Mouse (Mus musculus) A20 (cell line): Measurements from ENCODE around the gene Commd9.
A peak's percentile ranks its signal among the peaks of the same experiment; 100 is the strongest.

Source experiments
- DNase-seq: peaks from one replicate; pipeline ENCODE4 v3.0.0-alpha.2; 2011; ENCODE audit warnings: low read depth, low spot score

Commd9 gene

DNA sequence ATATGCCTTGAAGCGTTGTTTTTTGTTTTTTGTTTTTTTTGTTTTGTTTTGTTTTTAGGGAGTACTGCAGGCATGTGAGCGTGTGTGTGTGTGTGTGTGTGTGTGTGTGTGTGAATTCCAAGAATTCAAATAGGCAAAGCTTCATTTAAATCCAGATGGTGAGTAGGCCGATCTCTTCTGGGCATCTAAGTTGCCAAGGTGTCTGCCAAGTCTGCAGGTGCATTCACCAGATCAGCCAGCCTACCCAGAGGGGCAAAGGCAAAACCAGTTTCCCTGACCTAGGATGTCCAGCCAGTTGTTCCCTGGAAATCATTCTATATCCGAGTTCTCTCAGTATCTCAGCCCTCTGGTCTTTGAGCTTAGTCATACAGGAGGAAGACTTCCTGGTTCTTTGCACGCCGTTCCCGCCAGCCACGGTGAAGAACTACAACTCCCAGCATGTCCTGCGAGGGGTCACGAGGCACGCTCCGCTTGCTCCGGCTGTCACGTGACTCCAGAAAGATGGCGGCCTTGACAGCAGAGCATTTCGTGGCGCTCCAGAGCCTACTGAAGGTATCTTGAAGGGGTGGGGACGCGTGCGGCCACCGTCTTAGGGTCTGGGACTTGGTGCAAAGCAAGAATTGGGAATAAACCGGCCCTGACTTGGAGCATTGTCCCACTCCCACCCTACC, at the start of gene Commd9:
Commd9 (plus strand) TSS at position 480 of the 671 bp plus-strand sequence.
- peak; percentile 94 for DNase-seq

DNA sequence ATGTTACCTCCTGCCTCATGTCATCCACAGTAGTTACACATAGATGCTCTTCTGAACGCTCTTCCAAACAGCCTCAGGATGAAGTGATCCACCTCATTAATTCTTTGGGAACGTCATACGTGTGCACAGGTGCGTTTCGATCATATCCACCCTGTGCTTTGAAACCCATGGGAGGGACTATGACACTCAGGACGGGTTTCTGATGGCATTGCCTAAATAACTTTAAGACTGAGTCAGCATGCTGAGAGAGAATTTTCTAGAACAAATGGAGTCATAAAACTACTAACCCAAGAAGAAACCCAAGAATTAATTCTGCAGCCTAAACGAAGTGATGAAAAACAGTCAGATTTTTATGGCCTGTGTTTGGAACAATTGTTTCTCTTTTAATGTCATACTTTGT, 43.3 kb upstream of the Commd9 start:
- DNase-seq: no peak

DNA sequence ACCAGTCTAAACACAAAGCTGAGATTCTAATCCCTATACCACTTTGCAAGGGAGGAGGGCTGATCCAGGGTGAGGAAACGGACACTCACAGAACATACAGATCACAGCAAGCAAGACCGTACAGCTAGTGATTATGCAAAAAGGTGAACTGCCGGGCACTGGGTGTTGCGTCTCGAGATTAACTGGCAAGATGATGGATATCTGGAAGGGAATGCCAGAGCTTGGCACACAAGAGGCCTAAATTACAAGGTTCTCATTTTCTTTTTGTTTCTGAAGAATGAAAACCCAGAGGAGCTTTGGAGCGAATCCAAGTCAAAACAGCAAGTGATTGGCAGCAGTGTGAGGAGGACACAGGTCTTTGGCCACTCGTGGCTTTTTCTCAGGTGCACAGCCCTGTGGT, 31.3 kb upstream of the Commd9 start:
- DNase-seq: no peak

DNA sequence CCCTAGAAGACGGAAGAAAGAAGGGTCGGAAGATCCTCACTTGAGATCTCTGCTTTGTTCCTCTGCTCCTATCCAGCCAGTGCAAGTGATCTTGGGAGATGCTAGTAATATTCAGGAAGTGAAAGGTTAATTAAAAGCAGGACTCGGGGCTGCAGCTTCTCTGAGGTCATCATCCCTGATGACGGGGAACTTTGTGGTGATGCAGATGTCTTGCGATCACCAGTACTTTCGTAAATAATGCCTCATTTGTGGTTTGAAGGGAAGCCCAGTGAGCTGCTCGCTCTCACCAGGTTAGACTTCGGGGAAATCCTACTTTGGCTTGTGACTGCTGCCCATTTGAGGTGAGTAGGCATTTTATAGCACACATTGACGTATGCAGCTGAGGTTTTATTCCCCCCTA, 29.9 kb upstream of the Commd9 start:
- peak; percentile 16 for DNase-seq

DNA sequence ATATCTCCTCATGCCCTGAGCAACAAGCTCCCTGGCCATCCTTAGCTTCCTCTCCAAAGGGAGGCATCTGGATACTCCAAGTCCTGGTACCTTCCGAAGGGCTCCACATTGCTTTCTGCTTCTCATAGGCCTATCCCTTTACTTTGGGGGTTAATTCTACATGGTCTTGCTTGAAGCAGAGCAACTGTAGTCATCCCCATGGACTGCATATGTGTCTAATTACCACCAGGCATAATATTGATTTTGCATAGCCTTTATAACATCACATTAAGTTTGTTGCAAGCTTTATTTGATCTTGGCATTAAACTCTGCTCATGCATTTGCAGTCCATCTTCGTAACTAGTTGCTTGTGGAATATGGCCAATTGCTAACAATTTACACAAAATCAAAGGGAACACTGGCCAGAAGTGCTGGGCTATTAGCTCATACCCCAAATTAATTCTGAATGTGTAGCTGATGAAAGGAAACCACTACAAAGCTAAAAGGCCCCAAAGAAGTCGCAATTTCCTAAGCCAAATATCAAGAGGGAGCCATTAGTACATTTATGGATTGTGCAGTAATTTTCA, 25.0 kb upstream of the Commd9 start:
- no peak for DNase-seq

DNA sequence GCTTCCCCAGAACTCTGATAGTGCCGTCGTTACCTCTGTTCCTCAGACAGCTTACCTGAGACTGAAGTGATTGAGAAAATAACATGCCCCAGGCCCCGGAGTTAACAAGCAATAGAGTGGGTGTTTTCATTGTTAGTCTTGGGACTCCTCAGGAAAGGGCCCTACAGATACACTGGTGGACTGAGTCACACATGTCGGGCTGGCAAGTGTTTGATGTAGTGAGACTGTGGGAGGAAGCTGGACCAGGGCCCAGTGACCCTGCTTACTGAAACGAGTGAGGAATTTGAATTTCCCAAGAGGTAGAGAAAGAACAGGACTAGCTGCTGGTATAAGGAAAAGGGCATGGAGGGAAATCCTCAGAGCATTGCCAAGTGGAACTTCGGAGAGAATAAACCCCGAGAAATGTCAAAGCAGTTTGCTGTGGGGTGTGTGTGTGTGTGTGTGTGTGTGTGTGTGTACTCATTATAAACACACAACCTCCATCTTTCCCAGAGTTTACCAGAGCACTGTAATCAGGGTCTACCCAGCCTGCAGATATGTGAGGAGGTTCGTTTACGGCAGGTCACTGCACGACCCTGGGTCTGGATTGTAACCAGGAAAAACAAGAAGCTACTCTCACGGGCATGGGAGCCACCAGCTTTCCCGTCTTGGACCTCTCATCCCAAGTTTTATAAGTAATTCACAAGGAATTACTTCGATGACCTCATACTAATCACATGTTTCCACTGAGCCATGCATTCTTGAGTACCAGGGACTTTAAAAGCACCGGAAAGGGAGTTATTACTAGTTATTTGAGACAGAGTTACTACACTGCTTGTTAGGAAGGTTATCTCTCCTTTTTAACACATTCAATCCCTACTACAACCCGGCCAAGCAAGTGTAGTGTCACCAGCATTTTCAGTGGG, 23.6 kb upstream of the Commd9 start:
- DNase-seq: no peak

DNA sequence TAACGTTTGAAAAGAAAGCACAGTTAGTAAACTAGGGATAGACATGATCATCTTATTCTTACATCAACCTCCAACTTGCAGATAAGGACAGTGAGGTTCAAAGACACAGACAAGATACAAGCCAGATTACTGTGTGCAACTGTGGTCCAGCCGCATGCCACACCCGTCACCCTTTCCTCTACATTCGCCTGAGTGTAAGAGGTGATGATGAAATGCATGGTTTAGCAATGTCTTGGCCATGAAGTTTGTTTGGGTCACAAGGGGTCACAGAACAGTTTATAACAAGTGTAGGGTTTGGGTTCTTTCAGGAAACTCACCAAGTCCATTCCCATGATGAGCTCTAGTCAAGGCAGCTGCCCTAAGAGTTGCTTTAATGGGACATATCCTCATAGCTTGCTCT, 17.4 kb upstream of the Commd9 start:
- DNase-seq: no peak

DNA sequence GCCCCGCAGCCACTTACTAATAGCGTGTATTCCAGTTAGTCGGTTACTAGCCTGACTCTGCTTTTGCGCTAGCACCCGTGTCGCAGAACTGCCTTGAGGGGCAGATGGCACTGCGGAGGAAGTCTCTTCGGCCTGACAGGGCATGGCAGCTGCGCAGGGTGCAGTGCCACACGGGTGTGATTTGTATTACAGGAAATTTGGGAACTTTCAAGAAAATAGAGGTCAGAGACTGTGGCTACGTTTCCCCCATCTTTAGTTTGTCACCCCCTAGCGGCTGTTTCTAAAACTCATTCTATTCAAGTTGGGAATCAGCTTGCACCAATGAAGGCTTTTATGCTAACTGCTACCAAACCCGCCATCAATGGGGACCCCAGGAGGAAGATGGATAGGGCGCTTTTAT, 14.9 kb upstream of the Commd9 start:
- peak; percentile 66 for DNase-seq

DNA sequence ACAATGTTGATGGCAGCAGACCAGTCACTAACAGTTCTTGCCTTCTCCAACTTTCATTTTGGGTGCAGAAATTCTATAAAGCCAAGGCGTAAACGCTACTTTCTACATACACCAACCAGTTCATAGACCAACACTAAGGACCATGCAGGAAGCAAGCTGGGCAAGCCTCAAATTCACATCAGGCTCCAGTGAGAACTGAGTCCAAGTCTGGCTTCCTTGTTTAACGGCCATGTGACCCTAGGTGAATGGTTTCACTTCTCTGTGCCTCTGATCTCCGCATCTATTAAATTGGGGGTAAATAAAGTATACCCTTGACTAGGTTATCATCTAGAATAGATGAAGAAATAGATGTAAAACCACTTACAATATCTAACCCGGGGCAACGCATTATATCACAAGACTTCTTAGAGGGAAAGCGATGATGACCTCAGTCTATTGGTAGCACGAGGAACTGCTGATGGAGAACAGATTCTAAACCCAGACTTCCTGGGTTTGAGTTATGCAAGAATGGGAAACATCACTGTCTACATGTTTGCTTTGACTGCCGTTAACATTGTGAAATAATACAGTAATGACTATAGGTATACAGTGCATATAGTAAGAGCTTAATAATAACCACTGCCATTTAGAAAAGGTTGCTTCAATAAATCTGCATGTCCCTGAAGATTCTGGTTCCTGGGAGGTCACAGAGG, 4.4 kb upstream of the Commd9 start:
- DNase-seq: peak; percentile 27

DNA sequence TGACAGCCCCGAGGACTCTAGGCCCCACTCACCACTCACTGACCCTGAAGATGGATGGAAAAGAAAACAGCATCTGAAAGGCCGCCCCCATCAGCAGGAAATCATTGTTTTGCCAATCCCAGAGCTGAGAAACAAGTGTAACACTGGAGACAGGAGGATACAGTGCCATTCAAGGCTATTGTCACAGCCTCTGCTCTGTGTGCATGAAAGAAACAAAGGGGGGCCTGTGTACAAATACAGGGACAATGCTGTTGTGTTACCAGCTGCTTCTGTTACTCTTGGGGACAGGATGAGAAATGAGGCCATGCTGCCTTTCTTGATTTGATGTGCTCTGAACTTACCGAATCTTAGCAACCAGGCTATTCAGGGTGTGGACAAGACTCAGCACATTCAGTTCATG, 3.0 kb upstream of the Commd9 start, which contains the start of gene Prr5l:
Prr5l (minus strand) TSS at position 30 of the 400 bp plus-strand sequence.
- no peak for DNase-seq

DNA sequence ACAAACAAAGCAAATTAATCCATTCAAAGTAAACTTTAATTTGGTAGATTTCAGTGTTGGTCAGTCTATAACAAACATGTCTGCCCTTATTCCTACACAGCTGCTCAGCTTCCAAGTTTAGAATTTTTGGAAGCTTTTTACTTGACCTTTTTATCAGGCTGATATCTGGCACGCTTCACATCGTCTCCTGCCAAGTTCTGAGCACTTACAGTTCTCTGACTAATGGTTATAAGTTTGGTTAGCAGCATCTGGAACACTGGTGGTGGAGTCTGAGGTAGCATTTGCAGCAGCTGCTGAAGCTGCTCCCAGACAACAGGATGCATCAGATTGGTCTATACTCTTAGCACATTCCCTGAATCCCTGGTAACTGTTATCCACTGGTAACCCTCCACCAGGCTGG, 1.8 kb upstream of the Commd9 start:
- no peak for DNase-seq

DNA sequence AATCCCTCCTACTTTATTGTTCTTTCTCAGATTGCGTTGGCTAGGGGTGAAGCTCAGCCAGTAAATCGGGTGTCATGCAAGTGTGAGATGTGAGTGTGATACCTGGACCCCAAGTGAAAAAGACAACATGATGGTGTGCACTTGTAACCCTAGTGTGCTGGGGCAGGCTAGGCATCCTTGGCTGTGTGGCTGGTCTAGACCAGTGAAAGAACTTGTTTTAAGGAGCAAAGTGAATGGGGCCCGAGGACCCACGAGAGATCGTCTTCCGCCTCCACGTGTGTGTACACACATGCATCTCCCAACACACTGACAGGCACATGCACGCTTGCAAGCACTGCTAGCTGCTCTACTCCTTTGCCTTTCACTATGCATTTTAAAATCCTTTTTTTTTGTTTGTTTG, 2.8 kb downstream of the Commd9 start:
- DNase-seq: no peak

DNA sequence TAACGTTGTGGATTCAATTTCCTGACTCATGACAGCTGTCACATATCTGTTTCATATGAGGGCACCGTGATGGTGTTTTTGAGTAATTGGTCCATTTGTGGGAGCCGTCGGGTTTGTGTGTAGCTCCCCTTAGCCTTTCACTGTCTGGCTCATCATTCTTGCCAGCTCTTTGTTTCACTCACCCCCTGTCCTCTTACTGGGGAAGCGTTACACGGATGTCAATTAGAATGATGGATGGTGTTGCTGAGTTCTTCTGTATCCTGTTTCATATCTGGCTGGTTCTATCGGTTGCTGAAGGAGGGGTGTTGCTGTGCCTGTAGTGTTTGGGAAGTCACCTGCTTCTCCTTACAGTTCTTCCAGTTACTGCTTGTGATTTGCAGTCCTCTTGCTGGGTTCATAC, 5.1 kb downstream of the Commd9 start:
- DNase-seq: no peak

DNA sequence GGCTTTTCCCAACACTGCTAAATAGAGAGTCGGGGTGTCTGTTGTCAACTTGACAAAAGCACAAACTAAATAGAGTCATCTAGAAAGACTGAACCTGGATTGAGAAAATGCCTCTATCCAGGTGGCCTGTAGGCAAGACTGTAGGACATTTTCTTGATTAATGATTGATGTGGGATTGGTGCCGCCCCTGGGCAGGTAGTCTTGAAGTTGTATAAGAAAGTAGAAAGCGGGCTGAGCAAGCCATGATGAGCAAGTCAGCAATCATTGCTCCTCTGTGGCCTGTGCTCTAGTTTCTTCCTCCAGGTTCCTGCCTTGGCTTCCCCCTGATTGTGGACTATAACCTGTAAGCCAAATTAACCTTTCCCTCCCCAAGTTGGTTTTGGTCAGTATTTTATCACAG, 8.1 kb downstream of the Commd9 start:
- no peak for DNase-seq

DNA sequence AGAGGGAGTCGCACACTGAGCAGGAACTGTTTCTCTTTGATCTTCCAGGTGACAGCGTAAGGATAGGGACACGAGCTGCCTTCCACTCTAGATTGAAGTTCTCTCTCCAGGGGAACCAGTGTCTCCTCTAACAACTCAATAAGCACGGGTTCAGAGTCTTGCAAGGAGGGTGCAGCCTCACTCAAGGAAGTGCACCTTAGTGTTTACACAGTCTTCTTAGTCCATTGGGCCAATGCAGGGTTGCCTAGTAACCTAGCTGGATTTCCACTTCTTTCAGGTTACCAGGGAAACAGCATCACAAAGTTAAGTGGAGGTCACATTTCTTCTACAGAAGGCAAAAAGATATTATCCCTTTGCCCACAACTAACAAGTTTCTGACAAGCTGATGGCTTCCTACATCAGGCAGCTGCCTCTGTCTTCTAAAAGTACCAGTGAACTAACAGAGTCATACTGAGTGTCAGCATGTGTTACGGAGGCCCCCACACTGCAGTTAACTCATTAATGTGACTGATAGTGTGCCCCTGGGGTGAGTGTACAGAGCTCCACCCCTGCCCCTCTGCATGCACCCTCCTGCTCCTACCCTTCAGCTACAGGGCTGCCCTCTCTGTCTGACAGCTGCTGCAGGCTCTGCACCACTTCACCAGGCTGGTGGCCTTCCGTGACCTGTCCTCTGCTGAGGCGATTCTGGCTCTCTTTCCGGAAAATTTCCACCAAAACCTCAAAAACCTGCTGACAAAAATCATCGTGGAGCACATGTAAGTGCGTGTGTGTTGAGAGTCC, 10.6 kb downstream of the Commd9 start:
- no peak for DNase-seq

DNA sequence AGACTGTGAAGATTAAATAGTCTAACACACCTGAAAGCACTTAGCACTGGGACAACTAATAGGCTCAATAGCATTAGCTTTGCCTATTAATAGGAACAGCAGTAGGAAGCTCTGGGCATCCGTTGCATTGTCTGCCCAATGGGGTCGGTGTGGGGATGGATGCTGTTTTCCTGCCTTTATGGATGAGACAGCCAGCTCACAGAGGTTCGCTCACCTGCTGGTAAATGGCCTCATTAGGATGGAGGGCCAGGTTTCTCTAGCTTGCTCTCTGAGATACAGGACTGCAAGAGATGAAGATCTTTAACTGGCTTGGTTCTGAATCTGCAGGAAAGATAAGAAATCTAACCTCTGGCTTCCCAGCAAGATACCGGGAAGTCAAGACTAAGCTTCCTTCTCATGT, 16.1 kb downstream of the Commd9 start:
- DNase-seq: no peak

DNA sequence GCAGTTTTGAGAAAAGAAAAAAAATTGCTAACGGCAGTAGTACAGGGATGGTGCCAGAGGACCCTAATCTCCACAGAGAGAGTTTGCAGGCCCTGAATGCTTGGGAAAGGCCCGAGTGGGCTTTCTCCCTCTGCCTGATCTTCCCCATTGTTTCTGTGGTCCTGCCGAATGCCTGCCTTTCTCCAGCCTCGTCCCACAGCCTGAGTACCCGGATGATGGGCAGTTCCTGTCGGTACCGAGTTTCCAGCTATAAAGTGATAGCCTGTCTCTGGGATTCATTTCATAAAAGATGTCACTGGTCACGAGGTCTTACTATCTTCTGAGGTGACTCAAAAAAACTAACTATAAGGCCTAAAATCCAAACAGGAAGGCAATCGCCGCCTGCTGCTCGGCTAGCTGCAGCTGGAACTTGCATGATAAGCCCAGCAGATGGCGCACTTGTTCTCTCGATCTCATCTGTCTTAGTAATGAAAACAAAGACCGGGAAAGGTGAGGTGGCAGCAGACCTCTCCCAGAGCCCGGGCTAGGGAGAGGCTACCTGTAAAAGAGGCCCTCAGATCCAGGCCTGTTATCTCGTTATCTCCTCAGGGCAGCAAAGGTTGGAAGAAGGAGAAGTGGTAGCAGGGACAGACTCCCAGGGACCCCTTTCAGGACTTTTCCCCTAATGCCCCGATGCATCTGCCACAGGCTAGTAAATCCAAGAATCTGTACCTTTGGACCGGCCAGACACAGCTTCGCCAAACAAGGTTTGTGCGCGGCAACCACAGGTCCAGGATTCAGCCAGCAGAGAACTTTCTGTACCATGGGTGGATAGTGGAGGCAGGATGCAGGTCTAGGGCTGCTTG, 19.7 kb downstream of the Commd9 start:
- peak; percentile 66 for DNase-seq

DNA sequence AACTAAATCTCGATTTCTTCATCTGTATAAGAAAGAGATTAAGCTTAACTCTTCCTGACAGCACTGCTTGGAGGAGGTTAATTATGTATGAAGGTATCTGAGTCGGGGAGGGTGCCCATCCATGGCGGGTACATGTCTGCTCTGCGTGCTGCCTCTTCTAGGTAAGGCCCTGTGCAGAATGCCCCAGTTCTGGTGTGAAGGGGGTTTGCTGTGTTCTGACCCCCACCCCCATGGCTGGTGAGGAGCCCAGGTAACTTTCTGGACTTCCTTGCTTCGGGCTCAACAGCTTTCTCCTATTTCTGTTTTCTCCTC, 20.3 kb downstream of the Commd9 start:
- DNase-seq: no peak

DNA sequence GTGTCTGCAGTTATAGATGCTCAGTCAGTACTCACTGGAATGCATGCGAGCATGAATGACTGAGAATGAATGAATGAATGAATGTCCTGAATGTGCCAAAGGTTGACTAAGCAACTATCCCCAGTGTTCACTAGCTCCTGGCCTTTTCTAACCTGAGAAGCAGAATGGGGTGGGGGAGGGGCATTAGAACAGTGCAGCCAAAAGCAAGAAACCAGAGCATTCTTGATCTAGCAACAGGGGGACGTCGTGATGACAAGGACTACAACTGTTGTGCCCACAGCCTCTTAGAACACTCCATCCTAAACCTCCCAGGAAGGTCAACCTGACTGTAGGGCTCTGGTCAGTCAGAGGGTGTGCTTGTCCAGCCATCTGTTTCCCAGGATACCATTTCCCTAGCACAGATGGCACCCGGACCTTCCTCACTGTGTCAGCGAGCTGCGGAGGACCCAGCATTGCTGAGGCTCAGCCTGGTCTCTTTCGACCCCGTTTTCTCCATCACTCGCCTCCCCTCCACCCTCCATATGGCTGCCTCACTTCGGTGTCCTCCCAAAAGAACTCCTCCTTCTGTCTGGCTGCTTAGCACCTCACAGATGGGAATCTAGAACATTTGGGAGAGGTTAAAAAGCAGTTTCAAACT, 21.5 kb downstream of the Commd9 start:
- no peak for DNase-seq

DNA sequence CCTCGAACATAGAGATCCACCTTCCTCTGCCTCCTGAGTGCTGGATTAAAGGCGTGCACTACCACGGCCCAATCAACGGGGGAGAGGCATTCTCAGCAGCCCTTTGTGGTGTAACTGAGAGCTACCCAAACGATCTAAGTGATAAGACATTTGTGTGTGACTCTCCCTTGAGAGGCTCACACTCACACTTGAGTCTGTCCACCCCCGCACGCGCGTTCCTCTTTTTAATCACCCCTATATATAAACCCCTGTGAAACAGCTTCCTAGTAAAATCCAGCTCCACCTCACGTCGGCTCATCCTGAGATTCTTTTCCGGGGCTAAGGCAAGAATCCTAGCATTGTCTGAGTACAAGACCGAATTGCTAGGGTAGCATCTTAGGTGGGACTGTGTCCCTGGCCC, 22.7 kb downstream of the Commd9 start:
- DNase-seq: no peak
